Mouse (Mus musculus) G1E (cell line): ENCODE results near the gene Mlf2. TPM values are rescaled to one million over a fixed set of nuclear protein-coding genes. Genes with fewer than 3 reads are reported as not detected.
A peak's percentile ranks its signal among the peaks of the same experiment; 100 is the strongest.

Experiments used
- ATAC-seq: 2 replicates; pipeline ENCODE4 v1.8.0; 2016; ENCODE audit warnings: mild to moderate bottlenecking; ENCODE audit not compliant: insufficient number of reproducible peaks, poor library complexity, low FRiP score, severe bottlenecking; ENCODE audit errors: extremely low read depth
- DNase-seq: peaks from one replicate; pipeline ENCODE4 v3.0.0; 2012; ENCODE audit warnings: low spot score
- H3K27me3 ChIP-seq: 2 replicates; pipeline ENCODE4 v1.6.1; 2012; ENCODE audit warnings: mild to moderate bottlenecking, low read length, inconsistent platforms; ENCODE audit not compliant: insufficient read depth
- H3K36me3 ChIP-seq: replicated peaks from 2 replicates; pipeline ENCODE3; 2012; ENCODE audit warnings: mild to moderate bottlenecking, inconsistent platforms
- H3K4me1 ChIP-seq: 2 replicates; pipeline ENCODE4 v1.6.1; 2012; ENCODE audit warnings: low read depth, low read length, inconsistent platforms, mixed read lengths; ENCODE audit not compliant: insufficient read depth
- H3K4me3 ChIP-seq: 2 replicates; pipeline ENCODE4 v1.5.1; 2012; ENCODE audit warnings: low read depth, mild to moderate bottlenecking, inconsistent platforms, low read length, moderate library complexity, mixed read lengths
- H3K9me3 ChIP-seq: replicated peaks from 2 replicates; pipeline ENCODE4 v1.6.1; 2012; ENCODE audit warnings: inconsistent platforms
- CTCF ChIP-seq: IDR thresholded peaks from 2 replicates; pipeline ENCODE4 v1.5.1; 2012; ENCODE audit warnings: low read depth, low read length, inconsistent platforms, mixed read lengths
- GATA1 ChIP-seq: IDR thresholded peaks from 2 replicates; pipeline ENCODE4 v1.6.1; 2012; ENCODE audit warnings: borderline replicate concordance, low read length, inconsistent platforms, mixed read lengths
- GATA2 ChIP-seq: IDR thresholded peaks from 2 replicates; pipeline ENCODE4 v1.6.1; 2012; ENCODE audit warnings: low read depth, low read length, inconsistent platforms, borderline replicate concordance
- POLR2AphosphoS5 ChIP-seq: IDR thresholded peaks from 2 replicates; pipeline ENCODE4 v1.6.1; 2012; ENCODE audit warnings: low read depth, low read length, inconsistent platforms; ENCODE audit not compliant: insufficient replicate concordance
- TAL1 ChIP-seq: conservative IDR thresholded peaks from 2 replicates; pipeline ENCODE4 v1.6.1; 2012; ENCODE audit warnings: low read depth, low read length, inconsistent platforms, mixed read lengths
- polyA plus RNA-seq: library from polyadenylated mRNA; stranded (reverse); fragments of >175 nt; gene quantifications from 2 replicates; pipeline ENCODE4 v1.2.3, GENCODE M21; 2012
- total RNA-seq, 2 experiments: library from RNA; stranded (forward) in 1 of 2; stranded (reverse) in 1 of 2; fragments of 200-1000 nt in 1 of 2; fragments of >200 nt in 1 of 2; fragmentation: Nextera tagmentation in 1 of 2; gene quantifications; 2 replicates each; pipeline ENCODE4 v1.2.3; 2014 to 2017

Gene Mlf2
- total RNA-seq (2014; fragmentation: Nextera tagmentation) = 167 and 180 TPM in 2 replicates
- 86.5 and 99.2 TPM in 2 replicates for total RNA-seq (2017)
- 269 and 293 TPM in 2 replicates for polyA plus RNA-seq

GRCm38 (mm10) chr6:124930754-124931524, at the start of gene Mlf2:
Gene Mlf2, plus strand, starts transcription at chr6:124931386.
- Histone ChIP-seq H3K4me1 (peaks cover 46% of the 10 kb centered on the region), H3K36me3 (peaks cover 39% of the 10 kb centered on the region), H3K4me3 (peak within 1 kb of the TSS; percentile 98), H3K9me3 (no peaks in the 10 kb centered on the region), H3K27me3 (peaks cover 8% of the 10 kb centered on the region)
- DNase-seq (peak; percentile 96), ATAC-seq (peak; percentile 87)
- peak; percentile 79 for TF ChIP-seq CTCF
- TF ChIP-seq GATA2 = no peak

- no peak for DNase-seq
- no peak for ATAC-seq
- no peak overlapping the region for H3K4me3 ChIP-seq
Observed at GRCm38 (mm10) chr6:124881821-124882220, 49.4 kb upstream of the Mlf2 start.

GRCm38 (mm10) chr6:124883351-124883750, 47.8 kb upstream of the Mlf2 start:
- no peaks in the 10 kb centered on the region for H3K9me3 ChIP-seq
- ATAC-seq (no peak), DNase-seq (no peak)
- H3K27me3 ChIP-seq = peaks cover 35% of the 10 kb centered on the region
- no peaks in the 10 kb centered on the region for H3K36me3 ChIP-seq
- TF ChIP-seq POLR2AphosphoS5 = no peak
- TF ChIP-seq CTCF = no peak
- TF ChIP-seq GATA2 = no peak
- no peak for TF ChIP-seq TAL1
- no peak for TF ChIP-seq GATA1
- H3K4me1 ChIP-seq = peaks cover 2% of the 10 kb centered on the region; the same call in 1 of the 2 replicates
- H3K4me3 ChIP-seq = no peak overlapping the region

More at GRCm38 (mm10) chr6:124881821-124882220, 49.4 kb upstream of the Mlf2 start:
- Histone ChIP-seq H3K27me3 (peaks cover 35% of the 10 kb centered on the region), H3K36me3 (no peaks in the 10 kb centered on the region), H3K4me1 (peaks cover 2% of the 10 kb centered on the region; the same call in 1 of the 2 replicates), H3K9me3 (no peaks in the 10 kb centered on the region)
- TF ChIP-seq TAL1 (no peak), GATA1 (no peak), GATA2 (no peak), POLR2AphosphoS5 (no peak), CTCF (no peak)

GRCm38 (mm10) chr6:124884714-124885500, 46.3 kb upstream of the Mlf2 start:
- peaks cover 42% of the 10 kb centered on the region for H3K27me3 ChIP-seq
- DNase-seq = no peak
- no peak overlapping the region for H3K4me3 ChIP-seq
- ATAC-seq = no peak
- no peak for TF ChIP-seq CTCF
- no peak for TF ChIP-seq POLR2AphosphoS5
- TF ChIP-seq GATA1 = no peak
- no peak for TF ChIP-seq TAL1
- TF ChIP-seq GATA2 = no peak
- no peaks in the 10 kb centered on the region for H3K9me3 ChIP-seq
- H3K4me1 ChIP-seq = peaks cover 2% of the 10 kb centered on the region; the same call in 1 of the 2 replicates
- H3K36me3 ChIP-seq = no peaks in the 10 kb centered on the region

- Histone ChIP-seq H3K9me3 (no peaks in the 10 kb centered on the region), H3K27me3 (peaks cover 42% of the 10 kb centered on the region), H3K36me3 (no peaks in the 10 kb centered on the region), H3K4me1 (peaks cover 2% of the 10 kb centered on the region; the same call in 1 of the 2 replicates), H3K4me3 (no peak overlapping the region)
- no peak for TF ChIP-seq POLR2AphosphoS5
- no peak for TF ChIP-seq CTCF
- no peak for TF ChIP-seq TAL1
- TF ChIP-seq GATA1 = no peak
- no peak for TF ChIP-seq GATA2
- ATAC-seq (no peak), DNase-seq (no peak)
Observed at GRCm38 (mm10) chr6:124885956-124886381, 45.2 kb upstream of the Mlf2 start.

GRCm38 (mm10) chr6:124887986-124888385, 43.2 kb upstream of the Mlf2 start, which contains the start of gene Cd4:
Gene Cd4, minus strand, starts transcription at chr6:124888221.
- ATAC-seq = no peak
- H3K9me3 ChIP-seq = no peaks in the 10 kb centered on the region
- DNase-seq = no peak
- no peaks in the 10 kb centered on the region for H3K4me1 ChIP-seq
- no peak for TF ChIP-seq POLR2AphosphoS5
- TF ChIP-seq TAL1 = no peak
- TF ChIP-seq GATA2 = no peak
- no peak for TF ChIP-seq GATA1
- TF ChIP-seq CTCF = no peak
- peaks cover 37% of the 10 kb centered on the region for H3K27me3 ChIP-seq
- H3K36me3 ChIP-seq = no peaks in the 10 kb centered on the region
- H3K4me3 ChIP-seq = no peak within 1 kb of the TSS
